Comparison of ENCODE assay signal across 8 mouse cellular contexts in the genomic region with DNA sequence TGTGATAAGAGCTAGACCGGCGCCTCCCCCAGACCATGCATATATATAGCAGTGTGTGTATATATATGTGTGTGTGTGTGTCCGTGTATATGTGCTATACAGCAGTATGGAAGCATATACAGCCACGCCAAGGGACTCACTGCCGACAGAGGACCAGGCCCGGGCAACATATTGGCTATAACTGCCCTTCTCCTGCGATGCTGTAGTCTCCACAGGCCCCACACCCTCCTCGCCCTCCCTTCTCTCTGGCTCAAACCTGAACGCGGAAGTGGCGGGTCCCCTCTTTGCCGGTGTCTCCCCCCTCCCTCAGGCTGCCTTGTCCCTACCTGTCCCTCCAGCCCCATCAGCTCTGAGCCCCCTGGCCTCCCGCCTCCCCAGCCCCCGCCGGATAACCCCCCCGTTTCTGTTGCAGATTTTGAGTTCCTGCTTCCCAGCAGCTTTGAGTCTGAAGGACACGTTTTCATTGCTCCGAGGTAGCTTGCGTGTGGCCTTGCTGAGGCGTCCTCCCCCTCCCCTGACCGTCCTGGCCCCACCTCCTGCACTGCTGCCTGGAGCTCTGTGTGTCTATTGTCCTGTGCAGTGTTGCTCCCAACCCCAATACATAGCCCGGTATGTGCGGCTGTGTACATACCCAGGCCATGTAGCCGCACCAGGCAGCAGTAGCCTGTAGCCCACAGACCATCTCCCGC. TPM values are rescaled to one million over a fixed set of nuclear protein-coding genes. Genes with fewer than 3 reads are reported as not detected.
DNase-seq lines count a peak whose midpoint lies in the region; ATAC-seq and TF ChIP-seq lines count a peak whose summit lies in the region.

No protein-coding gene starts in this region.

- H3K36me3 ChIP-seq in forebrain, embryonic 11.5 days (ENCODE audit: control insufficient read depth, insufficient read depth, low read length) = no peaks in the 10 kb centered on the region
- H3K36me3 ChIP-seq in small intestine, adult 2 months (ENCODE audit: control insufficient read depth, insufficient read depth, low read length) = no peaks in the 10 kb centered on the region

- H3K4me3 ChIP-seq in forebrain, embryonic 11.5 days (ENCODE audit: low read depth, low read length) = no peak overlapping the region
- peak overlapping the region; percentile 10 for H3K4me3 ChIP-seq in small intestine, adult 2 months (ENCODE audit: low read depth, low read length)
- no peak overlapping the region for H3K4me3 ChIP-seq in left cerebral cortex, adult 2 months

- TF ChIP-seq POLR2A in small intestine, adult 2 months (IDR thresholded peaks at IDR 0.05; ENCODE audit: low read depth, low read length) = no peak

- no peaks in the 10 kb centered on the region for H3K9me3 ChIP-seq in forebrain, embryonic 11.5 days (ENCODE audit: control insufficient read depth, low read length)

- peak overlapping the region; percentile 21; the same call in 1 of the 2 replicates for H3K9ac ChIP-seq in forebrain, embryonic 11.5 days (ENCODE audit: low read length)

- H3K4me1 ChIP-seq in forebrain, embryonic 11.5 days (replicated peaks; ENCODE audit: control insufficient read depth, insufficient read depth, low read length) = peaks cover 19% of the 10 kb centered on the region
- peaks cover 24% of the 10 kb centered on the region for H3K4me1 ChIP-seq in small intestine, adult 2 months (ENCODE audit: control insufficient read depth, insufficient read depth, insufficient read length, low read length)

- no peak; the same call in 1 of the 2 replicates for ATAC-seq in forebrain, embryonic 11.5 days (replicated peaks; ENCODE audit: low FRiP score)

- intact Hi-C loops in left cerebral cortex, adult 2 months (cut with DNase I) = no loop called here

- H3K27me3 ChIP-seq in forebrain, embryonic 11.5 days (ENCODE audit: control insufficient read depth, insufficient read depth, low read length) = peaks cover 15% of the 10 kb centered on the region; the same call in 1 of the 2 replicates
- H3K27me3 ChIP-seq in small intestine, adult 2 months (ENCODE audit: control insufficient read depth, insufficient read depth, low read length) = peaks cover 6% of the 10 kb centered on the region

- H3K27ac ChIP-seq in forebrain, embryonic 11.5 days (ENCODE audit: low read depth, low read length) = no peak overlapping the region
- no peak overlapping the region for H3K27ac ChIP-seq in small intestine, adult 2 months (ENCODE audit: insufficient read depth, low read depth, low read length)
- no peak overlapping the region for H3K27ac ChIP-seq in left cerebral cortex, adult 2 months

- WGBS in forebrain, embryonic 11.5 days = 21% methylated on average over 23 of the region's 25 CpGs
- WGBS in small intestine, adult 2 months = 18% methylated on average over 25 of the region's 25 CpGs

- no peak for TF ChIP-seq CTCF in small intestine, adult 2 months (IDR thresholded peaks at IDR 0.05; ENCODE audit: extremely low read depth, insufficient read length, insufficient replicate concordance, low read depth, low read length)
- TF ChIP-seq CTCF in left cerebral cortex, adult 2 months (IDR thresholded peaks at IDR 0.05) = no peak

- peak overlapping the region; percentile 19; the same call in 1 of the 2 replicates for H3K4me2 ChIP-seq in forebrain, embryonic 11.5 days (ENCODE audit: low read depth, low read length, severe bottlenecking)

- DNase-seq in ovary, adult 18-20 months (ENCODE audit: low spot score) = peak; percentile 68
- DNase-seq in ovary, postnatal 10 days (ENCODE audit: low spot score) = no peak
- peak; percentile 63 for DNase-seq in forebrain, embryonic 11.5 days (ENCODE audit: low spot score)
- peak; percentile 16 for DNase-seq in liver
- DNase-seq in frontal cortex, postnatal 36 days (ENCODE audit: low spot score in 2 of 2) = no peak
- no peak for DNase-seq in left cerebral cortex, adult 2 months (ENCODE audit: extremely low spot score in 1 of 2, low spot score in 2 of 2)
- DNase-seq in cerebellum, postnatal 10 days = no peak

RNA-seq across cellular contexts. Expression of a gene that starts 11.9 kb away (rescaled TPM):
- 40.2 and 43.7 TPM in 2 replicates for polyA plus RNA-seq in forebrain, embryonic 11.5 days (2014; fragmentation: Nextera tagmentation; extraction: Ambion mirVana)
- 32.0 and 63.5 TPM in 2 replicates for polyA plus RNA-seq in small intestine, adult 2 months (2012; rRNA removed)
- 10 to 100 TPM; 35.3 to 35.6 TPM for total RNA-seq in left cerebral cortex, adult 2 months (2021)

RNA-seq across cellular contexts. Expression of a gene that starts 20.1 kb away (rescaled TPM):
- 14.3 and 18.7 TPM in 2 replicates for polyA plus RNA-seq in forebrain, embryonic 11.5 days (2014; fragmentation: Nextera tagmentation; extraction: Ambion mirVana)
- 35.6 and 47.7 TPM in 2 replicates for polyA plus RNA-seq in small intestine, adult 2 months (2012; rRNA removed)
- 10 to 100 TPM; 14.7 to 16.7 TPM for total RNA-seq in left cerebral cortex, adult 2 months (2021)

RNA-seq across cellular contexts. Expression of a gene that starts 20.2 kb away (rescaled TPM):
- polyA plus RNA-seq in forebrain, embryonic 11.5 days (2014; fragmentation: Nextera tagmentation; extraction: Ambion mirVana) = 40.7 and 43.7 TPM in 2 replicates
- polyA plus RNA-seq in small intestine, adult 2 months (2012; rRNA removed) = 15.6 and 23.3 TPM in 2 replicates
- 10 to 100 TPM; 39.7 to 48.3 TPM for total RNA-seq in left cerebral cortex, adult 2 months (2021)

RNA-seq across cellular contexts. Expression of a gene that starts 25.2 kb away (rescaled TPM):
- polyA plus RNA-seq in forebrain, embryonic 11.5 days (2014; fragmentation: Nextera tagmentation; extraction: Ambion mirVana) = 1.1 and 2.3 TPM in 2 replicates
- 0.32 and 0.69 TPM in 2 replicates for polyA plus RNA-seq in small intestine, adult 2 months (2012; rRNA removed)
- total RNA-seq in left cerebral cortex, adult 2 months (2021) = 1 to 10 TPM; 3.8 to 4.7 TPM

RNA-seq across cellular contexts. Expression of a gene that starts 29.5 kb away (rescaled TPM):
- 48.2 and 51.8 TPM in 2 replicates for polyA plus RNA-seq in forebrain, embryonic 11.5 days (2014; fragmentation: Nextera tagmentation; extraction: Ambion mirVana)
- polyA plus RNA-seq in small intestine, adult 2 months (2012; rRNA removed) = 14.1 and 33.2 TPM in 2 replicates
- total RNA-seq in left cerebral cortex, adult 2 months (2021) = 10 to 100 TPM; 19.7 to 20.5 TPM

Comparison
In these comparisons a context has a peak if more than half of its experiments do, and no peak if none do; other contexts are left out.
1. DNase-seq: peak in ovary, adult 18-20 months (single experiment), forebrain, embryonic 11.5 days (single experiment) and liver (single experiment); none in ovary, postnatal 10 days (single experiment), frontal cortex, postnatal 36 days (0 of 2), left cerebral cortex, adult 2 months (0 of 2) and cerebellum, postnatal 10 days (0 of 2).